Mouse (Mus musculus): ENCODE data around the gene Adgrl1.

Gene Adgrl1

DNA sequence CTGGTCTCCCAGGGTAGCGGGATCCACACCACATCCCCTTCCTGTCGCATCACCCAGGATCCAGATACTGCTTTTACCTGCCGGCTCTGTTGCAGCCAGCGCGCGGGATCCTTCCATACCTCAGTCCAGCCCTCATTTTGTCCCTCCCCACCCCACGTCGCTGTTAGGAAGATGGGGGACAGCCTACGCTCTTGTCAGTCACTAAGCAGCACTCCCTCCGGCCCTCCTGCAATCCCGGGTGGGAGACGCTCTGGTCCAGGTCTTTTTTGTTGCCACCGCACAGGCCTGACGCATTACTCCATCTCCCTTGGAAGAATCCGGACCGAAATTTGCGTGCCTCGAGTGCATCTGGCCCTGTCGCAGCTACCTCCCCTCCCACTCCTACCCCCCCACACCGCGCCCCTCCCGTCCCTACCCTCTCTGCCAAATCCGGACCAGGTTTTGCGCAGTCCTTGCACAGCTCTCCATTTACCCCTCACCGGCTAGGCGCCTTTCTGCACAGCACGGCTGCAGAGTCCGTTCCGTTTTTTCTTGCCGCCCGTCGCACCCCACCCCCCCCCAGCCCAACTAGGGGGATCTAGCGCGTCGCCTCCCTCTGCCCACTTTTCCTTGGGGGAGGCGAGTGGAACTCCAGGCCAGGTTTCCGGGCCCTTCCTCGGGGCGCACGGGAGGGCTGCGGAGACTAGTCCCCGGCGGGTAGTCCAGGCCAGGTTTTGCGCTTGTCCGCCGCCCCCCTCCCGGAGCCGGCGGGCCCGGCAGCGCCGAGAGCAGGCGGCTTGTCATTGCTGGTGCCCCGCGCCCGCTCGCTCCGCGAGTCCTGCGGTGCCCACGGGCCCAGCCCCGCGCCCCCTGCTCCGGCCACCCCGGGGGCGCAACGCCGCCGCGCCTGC is at the start of gene Adgrl1:
Gene Adgrl1 (plus strand): TSS at position 743 of the 890 bp plus-strand sequence.
- peak; percentile 47 for ATAC-seq (ENCODE audit: low TSS enrichment)

- ATAC-seq (ENCODE audit: low TSS enrichment), result no peak
Measured at GRCm38 (mm10) chr8:83852329-83852728, 47.6 kb upstream of the Adgrl1 start.

DNA sequence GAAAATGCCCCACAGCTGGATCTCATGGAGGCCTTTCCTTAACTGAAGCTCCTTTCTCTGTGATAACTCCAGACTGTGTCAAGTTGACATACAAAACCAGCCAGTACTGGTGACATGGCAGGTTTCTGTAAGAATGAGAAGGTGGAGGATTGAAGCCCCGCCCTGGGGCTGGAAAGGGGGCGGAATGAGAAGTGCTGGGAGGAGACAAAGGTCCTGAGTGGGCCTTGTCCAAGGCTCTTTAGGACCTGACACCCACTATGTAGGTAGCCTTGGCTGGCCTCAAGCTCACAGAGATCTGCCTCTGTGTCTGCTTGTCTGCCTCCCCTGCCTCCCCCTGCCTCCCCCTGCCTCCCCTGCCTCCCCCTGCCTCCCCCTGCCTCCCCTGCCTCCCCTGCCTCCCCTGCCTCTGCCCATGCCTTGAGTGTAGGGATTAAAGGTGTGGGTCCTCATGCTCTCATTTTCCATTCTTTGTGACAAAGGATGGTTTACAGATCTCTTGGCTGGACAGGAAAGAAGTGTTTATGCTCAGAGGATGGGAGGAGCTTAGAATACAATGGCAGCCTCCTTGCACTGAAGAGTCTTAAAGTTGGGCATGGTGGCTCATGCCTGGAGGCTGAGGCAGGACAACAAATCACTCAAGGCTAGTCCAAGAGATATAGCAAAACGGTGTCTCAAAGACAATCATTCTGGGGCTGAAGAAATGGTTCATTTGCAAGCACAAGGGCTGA is 46.4 kb upstream of the Adgrl1 start:
- ATAC-seq (ENCODE audit: low TSS enrichment), result no peak

- ATAC-seq (ENCODE audit: low TSS enrichment), result no peak
Measured at GRCm38 (mm10) chr8:83856486-83857065, 43.3 kb upstream of the Adgrl1 start.

DNA sequence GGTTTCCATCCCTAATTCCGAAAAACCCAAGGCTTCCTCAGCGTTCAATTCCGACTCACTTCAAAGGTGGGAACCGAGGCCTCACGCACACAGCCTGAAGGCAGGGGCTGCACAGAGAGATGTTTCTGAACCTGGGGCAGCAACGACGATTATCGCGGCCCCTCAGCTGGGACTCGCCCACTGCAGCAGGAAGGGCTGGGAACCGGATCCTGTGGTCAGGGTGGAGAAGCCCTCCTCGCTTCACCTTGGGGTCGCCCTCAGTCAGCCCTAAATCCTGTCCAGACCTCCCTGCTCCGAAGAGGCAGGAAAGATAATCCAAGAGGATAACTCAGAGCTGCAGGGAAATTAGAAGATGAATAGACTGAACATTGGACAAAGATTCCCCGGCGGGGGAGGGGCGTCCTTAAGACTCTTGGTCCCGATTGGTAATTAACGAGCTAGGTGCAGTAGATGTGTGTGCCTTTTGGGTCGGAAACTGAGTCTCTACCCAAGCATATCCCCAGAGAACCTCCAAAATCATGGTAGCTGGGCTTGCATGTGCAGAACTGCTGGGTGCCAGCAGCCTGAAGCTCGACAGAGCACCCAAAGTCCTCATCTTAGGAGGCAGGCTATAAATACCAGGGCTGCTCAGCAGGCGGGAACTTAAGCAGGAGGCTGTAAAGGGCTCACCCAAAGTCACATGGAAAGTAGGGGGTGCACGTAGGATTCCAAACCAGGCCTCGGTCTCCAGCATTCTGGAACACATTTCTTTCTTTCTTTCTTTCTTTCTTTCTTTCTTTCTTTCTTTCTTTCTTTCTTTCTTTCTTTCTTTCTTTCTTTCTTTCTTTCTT is 37.3 kb upstream of the Adgrl1 start:
- no peak for ATAC-seq (ENCODE audit: low TSS enrichment)

- peak; percentile 72 for ATAC-seq (ENCODE audit: low TSS enrichment)
Measured at GRCm38 (mm10) chr8:83874881-83875655, 24.8 kb upstream of the Adgrl1 start.

DNA sequence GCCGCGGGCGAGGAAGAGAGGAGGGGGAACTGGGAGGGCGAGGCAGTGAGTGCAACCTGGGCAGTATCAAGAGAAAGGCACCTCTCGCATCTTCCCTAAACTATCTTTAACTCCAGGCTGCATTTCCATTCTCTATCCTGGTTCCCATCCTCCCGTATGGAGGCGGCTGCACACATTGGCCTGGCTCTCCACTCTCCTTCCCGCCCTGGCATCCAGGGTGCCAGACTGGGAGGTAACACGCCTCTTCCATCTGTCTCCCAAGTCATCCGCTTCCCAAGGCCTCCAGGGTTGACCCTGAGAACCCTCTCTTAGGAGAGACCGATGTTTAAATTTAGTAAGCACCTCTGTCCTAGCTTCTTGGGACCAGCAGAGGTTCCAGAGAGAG is 24.3 kb upstream of the Adgrl1 start:
- ATAC-seq (ENCODE audit: low TSS enrichment), result peak; percentile 80

- peak; percentile 4; the same call in 1 of the 2 replicates for ATAC-seq (ENCODE audit: low TSS enrichment)
Measured at GRCm38 (mm10) chr8:83876080-83876837, 23.6 kb upstream of the Adgrl1 start.

DNA sequence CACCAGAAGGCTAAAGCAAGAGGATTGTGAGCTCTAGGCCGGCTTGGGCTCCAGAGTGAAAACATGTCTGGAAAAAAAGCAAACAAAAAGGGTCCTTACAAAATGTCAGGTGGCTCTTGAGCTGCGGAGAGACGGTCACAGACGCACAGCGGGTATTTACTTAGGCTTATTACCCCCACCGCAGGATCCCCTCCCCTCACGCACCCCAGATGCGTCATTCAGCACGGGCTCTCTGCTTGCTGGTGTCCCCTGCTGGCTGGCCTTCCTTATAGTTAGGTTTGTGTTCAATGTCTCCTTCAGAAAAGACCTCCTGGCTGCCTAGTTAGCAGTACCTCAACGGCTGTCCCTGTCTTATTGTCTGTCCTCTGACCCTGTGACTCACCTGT is 23.1 kb upstream of the Adgrl1 start:
- ATAC-seq (ENCODE audit: low TSS enrichment), result peak; percentile 43; the same call in 1 of the 2 replicates

DNA sequence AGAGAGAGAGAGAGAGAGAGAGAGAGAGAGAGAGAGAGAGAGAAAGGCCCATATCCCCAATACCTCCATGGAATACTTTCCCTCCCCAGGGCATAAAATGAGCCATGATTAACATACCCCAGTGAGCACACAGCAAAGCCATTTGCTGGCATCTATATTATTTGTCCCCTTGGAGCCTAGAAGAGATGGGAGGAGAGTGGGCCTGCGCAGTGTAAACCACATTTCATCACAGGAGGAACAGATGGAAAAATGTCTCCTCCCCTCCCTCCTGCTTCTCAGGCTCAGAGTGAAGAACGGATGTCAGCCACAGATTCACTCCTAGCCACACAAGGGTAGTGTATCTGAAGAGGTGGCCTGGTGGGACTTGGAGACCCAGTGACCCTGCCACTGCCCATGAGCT is 11.5 kb upstream of the Adgrl1 start:
- no peak for ATAC-seq (ENCODE audit: low TSS enrichment)

GRCm38 (mm10) chr8:83892061-83892460 is 7.8 kb upstream of the Adgrl1 start:
- no peak for ATAC-seq (ENCODE audit: low TSS enrichment)

DNA sequence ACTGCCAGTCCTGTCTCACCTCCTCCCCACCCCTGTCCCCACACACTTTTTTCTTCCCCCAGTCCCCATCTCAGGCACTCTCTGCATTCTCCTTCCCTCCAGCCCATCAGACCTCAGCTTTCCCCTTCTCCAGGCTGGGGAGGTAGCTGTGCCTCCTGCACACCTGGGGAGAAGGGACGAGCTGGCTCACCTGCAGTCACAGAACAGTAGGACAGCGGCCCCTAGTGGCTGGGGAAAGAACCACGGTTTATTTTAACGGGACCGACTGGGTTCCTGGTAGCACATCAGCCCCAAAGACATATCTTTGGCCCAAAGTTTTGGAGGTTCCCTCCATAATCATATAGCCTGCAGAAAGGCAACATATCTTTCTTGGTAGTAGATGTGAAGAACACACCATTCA is 6.0 kb upstream of the Adgrl1 start:
- ATAC-seq (ENCODE audit: low TSS enrichment), result 0 out of 2 replicates have a peak, but pooled peaks have one; percentile 28

GRCm38 (mm10) chr8:83895894-83896293 is 4.0 kb upstream of the Adgrl1 start:
- 0 out of 2 replicates have a peak, but pooled peaks have one; percentile 12 for ATAC-seq (ENCODE audit: low TSS enrichment)

DNA sequence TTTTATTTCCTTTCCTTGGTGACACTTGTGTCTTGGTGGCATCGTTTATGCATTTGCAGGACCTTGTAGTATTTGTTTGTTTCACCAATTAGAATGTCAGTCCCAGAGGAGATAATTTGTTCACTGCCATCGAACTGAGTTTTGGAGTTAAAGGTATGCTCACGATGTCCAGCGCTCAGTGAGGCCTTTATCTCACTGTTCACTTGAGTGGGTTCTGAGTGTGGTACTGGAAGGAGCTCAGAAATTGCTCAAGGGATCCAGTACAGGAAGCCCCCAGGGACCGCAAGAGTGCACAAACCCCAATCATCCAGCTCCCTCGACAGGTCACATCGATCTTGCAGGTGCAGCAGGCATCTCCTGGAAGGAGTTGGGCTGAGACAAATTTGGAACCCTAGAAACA is 3.4 kb upstream of the Adgrl1 start:
- ATAC-seq (ENCODE audit: low TSS enrichment), result no peak

GRCm38 (mm10) chr8:83897211-83897610 is 2.7 kb upstream of the Adgrl1 start:
- ATAC-seq (ENCODE audit: low TSS enrichment), result 0 out of 2 replicates have a peak, but pooled peaks have one; percentile 1

GRCm38 (mm10) chr8:83898456-83898855 is 1.4 kb upstream of the Adgrl1 start:
- 0 out of 2 replicates have a peak, but pooled peaks have one; percentile 4 for ATAC-seq (ENCODE audit: low TSS enrichment)

GRCm38 (mm10) chr8:83898985-83899362 is 931 bp upstream of the Adgrl1 start:
- peak; percentile 4 for ATAC-seq (ENCODE audit: low TSS enrichment)

DNA sequence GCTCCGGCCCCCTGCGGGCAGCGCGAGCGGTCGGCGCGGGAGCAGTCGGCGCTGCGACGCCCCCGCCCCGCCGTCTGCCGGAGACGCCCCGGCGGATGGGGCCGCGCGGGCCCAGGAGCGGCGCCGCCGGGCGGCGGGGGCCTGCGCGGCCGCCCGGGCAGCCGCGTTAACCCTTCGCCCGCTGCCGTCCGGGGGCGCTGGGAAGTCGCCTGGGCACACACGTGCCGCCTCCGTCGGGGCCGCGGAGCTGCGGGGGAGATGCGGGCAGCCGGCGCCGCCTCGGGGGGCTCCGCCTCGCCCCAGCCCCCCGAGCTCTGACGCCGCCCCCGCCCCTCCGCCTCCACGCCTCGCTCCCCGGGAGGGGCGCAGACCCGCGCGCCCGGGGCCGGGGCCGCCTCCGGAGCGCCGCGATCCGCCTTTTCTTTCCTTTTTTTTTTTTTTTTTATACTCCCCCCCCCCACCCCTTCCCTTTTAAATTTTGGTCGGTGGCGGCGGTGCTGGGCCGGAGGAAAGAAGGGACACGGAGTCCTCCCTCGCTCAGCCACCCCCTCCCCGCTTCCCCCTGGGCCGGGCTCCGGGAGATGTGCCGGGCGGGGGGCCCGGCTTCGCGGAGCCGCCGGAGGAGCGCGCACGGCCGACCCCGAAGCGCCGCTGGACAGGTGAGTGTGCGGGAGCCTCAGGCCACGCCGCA is 506 bp downstream of the Adgrl1 start:
- ATAC-seq (ENCODE audit: low TSS enrichment), result no peak; the same call in 1 of the 2 replicates

GRCm38 (mm10) chr8:83900957-83901270 is 1.0 kb downstream of the Adgrl1 start:
- peak; percentile 22 for ATAC-seq (ENCODE audit: low TSS enrichment)

Measured in frontal cortex, adult (tissue).